Comparison of ENCODE assay signal across 8 mouse cellular contexts in genomic region chr12:32953066-32953465, GRCm38 (mm10). TPM values are rescaled to one million over a fixed set of nuclear protein-coding genes. Genes with fewer than 3 reads are reported as not detected.
A peak's percentile ranks its signal among the peaks of the same experiment; 100 is the strongest.
DNase-seq lines count a peak whose midpoint lies in the region; ATAC-seq and TF ChIP-seq lines count a peak whose summit lies in the region.

No protein-coding gene starts in this region.

- peak overlapping the region; percentile 71 for H3K4me2 ChIP-seq in midbrain, embryonic 12.5 days (replicated peaks)

- 11% methylated on average over 6 of the region's 6 CpGs for WGBS in kidney, adult 2 months
- 4% methylated on average over 6 of the region's 6 CpGs for WGBS in bone marrow, adult 2 months
- 21% methylated on average over 6 of the region's 6 CpGs for WGBS in hindbrain, embryonic 10.5 days
- WGBS in midbrain, embryonic 12.5 days: 18% methylated on average over 6 of the region's 6 CpGs

- ATAC-seq in midbrain, embryonic 12.5 days (ENCODE audit: low FRiP score, low read depth): no peak

- H3K4me3 ChIP-seq in kidney, adult 2 months (ENCODE audit: insufficient read depth, low read depth, low read length): peak overlapping the region; percentile 60
- peak overlapping the region; percentile 74 for H3K4me3 ChIP-seq in bone marrow, adult 2 months (replicated peaks; ENCODE audit: control insufficient read depth, low read depth, low read length)
- peak overlapping the region; percentile 82 for H3K4me3 ChIP-seq in hindbrain, embryonic 10.5 days
- peak overlapping the region; percentile 76 for H3K4me3 ChIP-seq in midbrain, embryonic 12.5 days

- no peaks in the 10 kb centered on the region for H3K27me3 ChIP-seq in kidney, adult 2 months (replicated peaks; ENCODE audit: control insufficient read depth, insufficient read depth, low read length)
- no peaks in the 10 kb centered on the region for H3K27me3 ChIP-seq in hindbrain, embryonic 10.5 days (ENCODE audit: insufficient read depth, poor library complexity, severe bottlenecking)
- no peaks in the 10 kb centered on the region for H3K27me3 ChIP-seq in midbrain, embryonic 12.5 days

- no peaks in the 10 kb centered on the region for H3K9me3 ChIP-seq in hindbrain, embryonic 10.5 days
- no peaks in the 10 kb centered on the region for H3K9me3 ChIP-seq in midbrain, embryonic 12.5 days

- no peaks in the 10 kb centered on the region for H3K36me3 ChIP-seq in kidney, adult 2 months (ENCODE audit: control insufficient read depth, insufficient read depth, low read length)
- H3K36me3 ChIP-seq in hindbrain, embryonic 10.5 days: no peaks in the 10 kb centered on the region
- no peaks in the 10 kb centered on the region for H3K36me3 ChIP-seq in midbrain, embryonic 12.5 days

- no peak for TF ChIP-seq CTCF in kidney, adult 2 months (conservative IDR thresholded peaks at IDR 0.05; ENCODE audit: insufficient read depth, insufficient read length, low read depth, low read length)
- no peak for TF ChIP-seq CTCF in bone marrow, adult 2 months (IDR thresholded peaks at IDR 0.05; ENCODE audit: control insufficient read depth, insufficient read depth, low read length)

- peak overlapping the region; percentile 72 for H3K27ac ChIP-seq in kidney, adult 2 months (ENCODE audit: insufficient read depth, low read depth, low read length)
- peak overlapping the region; percentile 93 for H3K27ac ChIP-seq in bone marrow, adult 2 months (ENCODE audit: control insufficient read depth, insufficient read depth, low read depth, low read length, poor library complexity)
- peak overlapping the region; percentile 94 for H3K27ac ChIP-seq in hindbrain, embryonic 10.5 days
- H3K27ac ChIP-seq in midbrain, embryonic 12.5 days (replicated peaks): peak overlapping the region; percentile 96

- TF ChIP-seq POLR2A in kidney, adult 2 months (IDR thresholded peaks at IDR 0.05; ENCODE audit: low read depth, low read length): no peak
- no peak for TF ChIP-seq POLR2A in bone marrow, adult 2 months (IDR thresholded peaks at IDR 0.05; ENCODE audit: borderline replicate concordance, control insufficient read depth, low read depth, low read length)

- H3K4me1 ChIP-seq in kidney, adult 2 months (ENCODE audit: control insufficient read depth, insufficient read depth, low read length): peaks cover 15% of the 10 kb centered on the region; the same call in 1 of the 2 replicates
- peaks cover 2% of the 10 kb centered on the region; the same call in 1 of the 2 replicates for H3K4me1 ChIP-seq in bone marrow, adult 2 months (ENCODE audit: control insufficient read depth, insufficient read depth, low read length)
- peaks cover 29% of the 10 kb centered on the region for H3K4me1 ChIP-seq in hindbrain, embryonic 10.5 days (replicated peaks)
- peaks cover 12% of the 10 kb centered on the region for H3K4me1 ChIP-seq in midbrain, embryonic 12.5 days

- H3K9ac ChIP-seq in midbrain, embryonic 12.5 days (replicated peaks): peak overlapping the region; percentile 81

- DNase-seq in kidney, adult 2 months: no peak
- DNase-seq in kidney, postnatal 14 days: no peak
- DNase-seq in hindbrain, embryonic 10.5 days (ENCODE audit: low spot score): no peak
- DNase-seq in retina, embryonic 14.5 days (ENCODE audit: low spot score): no peak
- DNase-seq in frontal cortex, postnatal 10 days (ENCODE audit: low spot score in 2 of 2): no peak
- no peak for DNase-seq in gastrocnemius, postnatal 4 days (ENCODE audit: low spot score in 2 of 2)

RNA-seq across cellular contexts. Expression of gene Sypl, which starts 0.6 kb away (rescaled TPM):
- polyA plus RNA-seq in kidney, adult 2 months (2012; rRNA removed): 136 and 148 TPM in 2 replicates
- polyA plus RNA-seq in bone marrow, adult 2 months (2011; ENCODE audit: insufficient read depth, insufficient read length, low replicate concordance, missing spikeins): 8.8 and 25.4 TPM in 2 replicates
- polyA plus RNA-seq in hindbrain, embryonic 10.5 days (2016; fragmentation: Nextera tagmentation; extraction: Ambion mirVana): 40.9 and 48.8 TPM in 2 replicates
- 39.9 and 41.0 TPM in 2 replicates for polyA plus RNA-seq in midbrain, embryonic 12.5 days (2016; fragmentation: Nextera tagmentation; extraction: Ambion mirVana)
- total RNA-seq in gastrocnemius, postnatal 4 days (2021): 100 to 1,000 TPM; 109 to 112 TPM
